In genomic region chrX:77451977-77452675, GRCm38 (mm10) we compare ENCODE assay signal across 18 mouse cellular contexts. TPM values are rescaled to one million over a fixed set of nuclear protein-coding genes. Genes with fewer than 3 reads are reported as not detected.
DNase-seq lines count a peak whose midpoint lies in the region; ATAC-seq and TF ChIP-seq lines count a peak whose summit lies in the region.
"Had no signal": no experiment of that assay in that cellular context is flagged by ENCODE, and none has a peak within 500 bp of the region (broad histone marks: within the 10 kb centered on the region; RNA-seq: fewer than 3 reads in every experiment).

No protein-coding gene starts in this region.

- no peak overlapping the region for H3K9ac ChIP-seq in forebrain, embryonic 15.5 days (replicated peaks)
- no peak overlapping the region for H3K9ac ChIP-seq in intestine, postnatal 0 days (ENCODE audit: low read depth, low read length)
- H3K9ac ChIP-seq: heart, embryonic 15.5 days; lung, embryonic 14.5 days had no signal

- H3K9me3 ChIP-seq in forebrain, embryonic 15.5 days: no peaks in the 10 kb centered on the region
- no peaks in the 10 kb centered on the region for H3K9me3 ChIP-seq in intestine, postnatal 0 days (ENCODE audit: control insufficient read depth)
- H3K9me3 ChIP-seq: heart, embryonic 15.5 days had no signal

- H3K4me3 ChIP-seq in forebrain, embryonic 15.5 days: no peak overlapping the region
- no peak overlapping the region for H3K4me3 ChIP-seq in intestine, postnatal 0 days (ENCODE audit: low read depth, low read length)
- H3K4me3 ChIP-seq: heart, embryonic 15.5 days had no signal

- H3K4me1 ChIP-seq in forebrain, embryonic 15.5 days: no peaks in the 10 kb centered on the region
- H3K4me1 ChIP-seq in intestine, postnatal 0 days (replicated peaks; ENCODE audit: control insufficient read depth, insufficient read depth, low read length): no peaks in the 10 kb centered on the region
- H3K4me1 ChIP-seq: heart, embryonic 15.5 days had no signal

- H3K27me3 ChIP-seq in forebrain, embryonic 15.5 days: no peaks in the 10 kb centered on the region
- no peaks in the 10 kb centered on the region for H3K27me3 ChIP-seq in intestine, postnatal 0 days (replicated peaks; ENCODE audit: control insufficient read depth, insufficient read depth, low read length)
- H3K27me3 ChIP-seq: heart, embryonic 15.5 days had no signal

- WGBS in forebrain, embryonic 15.5 days: 30% methylated on average over 1 of the region's 1 CpGs
- 95% methylated on average over 1 of the region's 1 CpGs for WGBS in intestine, postnatal 0 days

- H3K36me3 ChIP-seq in forebrain, embryonic 15.5 days: no peaks in the 10 kb centered on the region
- no peaks in the 10 kb centered on the region for H3K36me3 ChIP-seq in intestine, postnatal 0 days (ENCODE audit: control insufficient read depth, insufficient read depth)
- H3K36me3 ChIP-seq: heart, embryonic 15.5 days had no signal

- intact Hi-C loops in left cerebral cortex, postnatal 25 days (cut with DNase I): no loop called here

- no peak overlapping the region for H3K27ac ChIP-seq in forebrain, embryonic 15.5 days (replicated peaks)
- H3K27ac ChIP-seq in intestine, postnatal 0 days (ENCODE audit: low read depth, low read length): no peak overlapping the region
- H3K27ac ChIP-seq: heart, embryonic 15.5 days; kidney, postnatal 0 days; macrophage had no signal

- no peak for DNase-seq in frontal cortex, postnatal 10 days (ENCODE audit: low spot score in 2 of 2)
- DNase-seq in brain, adult 2 months (ENCODE audit: low read depth, low spot score): peak; percentile 44
- DNase-seq in right cerebral cortex, postnatal 4 days: no peak
- no peak for DNase-seq in left cerebral cortex, postnatal 25 days (ENCODE audit: low spot score in 2 of 2)
- no peak for DNase-seq in cerebellum, adult 8-10 months
- DNase-seq: cerebellum, adult 11 months; heart, adult 18-20 months; liver; lung, embryonic 14.5 days had no signal

- ATAC-seq in frontal cortex, adult (ENCODE audit: low TSS enrichment): peak; percentile 34; the same call in 1 of the 2 replicates
- 0 out of 2 replicates have a peak, but pooled peaks have one; percentile 46 for ATAC-seq in forebrain, embryonic 15.5 days (replicated peaks)
- 0 out of 2 replicates have a peak, but pooled peaks have one; percentile 33 for ATAC-seq in intestine, postnatal 0 days
- ATAC-seq: inflammation-experienced regulatory T-cells, adult 6 months; midbrain, embryonic 16.5 days; Patski had no signal

- no peak overlapping the region for H3K4me2 ChIP-seq in forebrain, embryonic 15.5 days (replicated peaks)
- no peak overlapping the region for H3K4me2 ChIP-seq in intestine, postnatal 0 days (replicated peaks; ENCODE audit: low read depth)
- H3K4me2 ChIP-seq: heart, embryonic 15.5 days; lung, embryonic 14.5 days had no signal

- no peak for TF ChIP-seq CTCF in intestine, postnatal 0 days (IDR thresholded peaks at IDR 0.05; ENCODE audit: low read depth)

RNA-seq across cellular contexts. Expression of gene Tbl1x, which starts 58.7 kb away (rescaled TPM):
- polyA plus RNA-seq in forebrain, embryonic 15.5 days (2015; fragmentation: Nextera tagmentation; extraction: Ambion mirVana): 54.0 and 56.0 TPM in 2 replicates
- polyA plus RNA-seq in intestine, postnatal 0 days (2015; fragmentation: Nextera tagmentation; extraction: Ambion mirVana): 22.5 and 24.7 TPM in 2 replicates
- total RNA-seq in left cerebral cortex, postnatal 25 days (2021): 10 to 100 TPM; 50.7 to 51.2 TPM
